Mouse (Mus musculus) liver, postnatal 0 days (tissue): ENCODE results near the gene Krtap1-5. TPM values are rescaled to one million over a fixed set of nuclear protein-coding genes. Genes with fewer than 3 reads are reported as not detected.

Source experiments
- ATAC-seq: fragments of 200-750 bp; cut with Nextera tagmentation; 2 replicates; pipeline ENCODE4 v1.8.0; 2017; ENCODE audit warnings: mild to moderate bottlenecking, moderate library complexity
- DNase-seq: peaks from one replicate; pipeline ENCODE4 v3.0.0-alpha.2; 2016
- H3K27ac ChIP-seq: fragments of 300-500 bp; sonication (generic); 2 replicates; pipeline ENCODE4 v1.5.1; 2014; ENCODE audit warnings: antibody characterized with exemption, moderate library complexity, mild to moderate bottlenecking, low read depth
- H3K27me3 ChIP-seq: fragments of 300-500 bp; sonication (generic); 2 replicates; pipeline ENCODE4 v1.6.1; 2014; ENCODE audit warnings: low read length, control low read depth, mixed read lengths; ENCODE audit not compliant: insufficient read depth
- H3K36me3 ChIP-seq: fragments of 300-500 bp; sonication (generic); replicated peaks from 2 replicates; pipeline ENCODE4 v1.6.1; 2014; ENCODE audit warnings: mild to moderate bottlenecking, control low read depth, low read length, moderate library complexity, mixed read lengths; ENCODE audit not compliant: insufficient read depth
- H3K4me1 ChIP-seq: fragments of 300-500 bp; sonication (generic); 2 replicates; pipeline ENCODE4 v1.6.1; 2014; ENCODE audit warnings: antibody characterized with exemption, mild to moderate bottlenecking, control low read depth; ENCODE audit not compliant: insufficient read depth
- H3K4me2 ChIP-seq: fragments of 300-500 bp; sonication (generic); 2 replicates; pipeline ENCODE4 v1.6.1; 2014; ENCODE audit warnings: low read depth, mild to moderate bottlenecking, low read length, moderate library complexity, mixed read lengths
- H3K4me3 ChIP-seq: fragments of 300-500 bp; sonication (generic); 2 replicates; pipeline ENCODE4 v1.5.1; 2014; ENCODE audit warnings: low read depth, low read length
- H3K9ac ChIP-seq: fragments of 300-500 bp; sonication (generic); replicated peaks from 2 replicates; pipeline ENCODE4 v1.6.1; 2014; ENCODE audit warnings: mild to moderate bottlenecking, moderate library complexity
- H3K9me3 ChIP-seq: fragments of 300-500 bp; sonication (generic); 2 replicates; pipeline ENCODE4 v1.6.1; 2016; ENCODE audit warnings: mild to moderate bottlenecking, control low read depth, low read length, mixed read lengths
- CTCF ChIP-seq: sonication (generic); IDR thresholded peaks from 2 replicates; pipeline ENCODE4 v1.5.1; 2016; ENCODE audit warnings: antibody characterized with exemption, low read depth
- EP300 ChIP-seq: IDR thresholded peaks from 2 replicates; pipeline ENCODE4 v1.6.1; 2016; ENCODE audit warnings: antibody characterized with exemption, low read depth, mild to moderate bottlenecking
- WGBS: fragments of 180-500 bp; shearing (Covaris S2); extraction: QIAGEN DNeasy Blood & Tissue Kit; methylation state at CpG from one replicate; pipeline ENCODE4 v1.1.7; 2014; ENCODE audit not compliant: insufficient replicate concordance; 5-methylcytosine and 5-hydroxymethylcytosine counted together
- polyA plus RNA-seq: library from polyadenylated mRNA; unstranded; fragments of >200 nt; fragmentation: Nextera tagmentation; extraction: Ambion mirVana; gene quantifications from 2 replicates; pipeline ENCODE4 v1.2.1, GENCODE M21; 2015

Krtap1-5 gene
- polyA plus RNA-seq, 1 experiment from 2014 or later, result not detected

DNA sequence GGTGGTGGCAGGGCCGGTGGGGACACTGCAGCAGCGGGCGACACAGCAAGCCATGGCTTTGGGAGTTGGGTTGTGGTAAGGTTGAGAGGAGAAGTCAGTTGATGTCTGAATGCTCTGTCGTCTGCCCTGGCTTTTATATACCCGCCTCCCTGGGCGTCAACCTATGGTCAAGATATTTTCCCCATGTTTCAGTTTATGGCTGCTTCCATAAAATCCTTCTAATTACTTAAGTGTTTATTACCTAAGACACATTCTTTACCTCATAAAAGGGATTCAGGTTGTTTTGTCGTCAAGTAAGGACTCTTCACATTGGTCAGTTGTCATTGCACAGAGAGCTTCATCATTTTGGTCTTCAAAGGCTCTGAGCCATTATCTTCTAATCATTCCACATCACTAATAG lies 14.3 kb downstream of the Krtap1-5 start, which contains the start of gene Krtap3-1:
Gene Krtap3-1 (minus strand): TSS at position 101 of the 400 bp plus-strand sequence.
- TF ChIP-seq EP300 (no peak), CTCF (no peak)
- H3K27ac ChIP-seq, result no peak within 1 kb of the TSS
- ATAC-seq (no peak), DNase-seq (no peak)
- no peak within 1 kb of the TSS for H3K9ac ChIP-seq
- H3K4me1 ChIP-seq, result no peaks in the 10 kb centered on the region
- no peaks in the 10 kb centered on the region for H3K9me3 ChIP-seq
- no peak within 1 kb of the TSS for H3K4me2 ChIP-seq
- H3K36me3 ChIP-seq, result no peaks in the 10 kb centered on the region
- no peak within 1 kb of the TSS for H3K4me3 ChIP-seq
- no peaks in the 10 kb centered on the region for H3K27me3 ChIP-seq
- WGBS, result 80% methylated on average over 7 of the region's 7 CpGs

DNA sequence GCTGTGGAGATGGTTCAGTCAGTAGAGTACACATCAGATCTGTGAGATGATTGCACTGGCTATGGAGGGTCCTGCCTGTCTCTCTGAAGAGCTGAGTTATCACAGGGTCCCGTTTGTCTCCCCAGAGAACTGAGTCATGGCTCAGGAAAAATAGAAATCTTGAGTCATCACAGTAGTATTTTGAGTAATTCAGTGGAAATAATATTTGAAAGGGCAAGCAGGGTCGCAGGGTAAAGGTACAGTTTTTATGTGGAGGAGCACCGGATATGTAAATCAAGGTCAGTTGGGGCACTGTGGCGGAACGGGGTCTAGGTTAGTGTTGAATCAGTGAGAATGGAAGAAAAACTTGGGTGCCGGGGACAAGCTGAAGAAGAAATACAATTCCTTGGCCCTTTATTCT lies 18.2 kb downstream of the Krtap1-5 start:
- H3K27ac ChIP-seq, result no peak overlapping the region
- no peak overlapping the region for H3K4me2 ChIP-seq
- WGBS, result 73% methylated on average over 6 of the region's 6 CpGs
- no peak for DNase-seq
- H3K27me3 ChIP-seq, result no peaks in the 10 kb centered on the region
- no peaks in the 10 kb centered on the region for H3K9me3 ChIP-seq
- no peaks in the 10 kb centered on the region for H3K36me3 ChIP-seq
- no peaks in the 10 kb centered on the region for H3K4me1 ChIP-seq
- H3K4me3 ChIP-seq, result no peak overlapping the region
- no peak for ATAC-seq
- TF ChIP-seq CTCF, result no peak
- no peak for TF ChIP-seq EP300
- no peak overlapping the region for H3K9ac ChIP-seq

DNA sequence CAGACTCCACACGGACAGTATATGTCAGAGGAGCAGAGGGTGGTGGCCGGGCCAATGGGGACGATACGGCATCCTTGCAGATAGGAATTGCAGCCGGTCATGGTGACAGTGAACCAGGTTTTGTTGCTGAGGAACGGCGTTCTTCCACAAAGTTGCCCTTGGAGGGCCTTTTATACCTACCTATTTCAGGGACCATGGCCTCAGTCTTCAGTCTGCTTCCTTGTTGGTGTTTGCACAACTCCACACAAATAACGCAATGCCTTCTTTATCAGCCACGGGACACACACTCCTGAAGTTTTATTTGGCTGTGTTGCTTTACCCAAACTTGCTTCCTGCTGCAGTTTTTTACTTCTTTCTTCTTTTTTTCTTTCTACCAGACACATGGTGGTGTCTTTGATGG lies 21.4 kb downstream of the Krtap1-5 start, which contains the start of gene Gm11939:
Gene Gm11939 (minus strand): TSS at position 101 of the 400 bp plus-strand sequence.
- Histone ChIP-seq H3K9me3 (no peaks in the 10 kb centered on the region), H3K4me2 (no peak within 1 kb of the TSS), H3K27me3 (no peaks in the 10 kb centered on the region), H3K4me1 (no peaks in the 10 kb centered on the region), H3K36me3 (no peaks in the 10 kb centered on the region), H3K27ac (no peak within 1 kb of the TSS), H3K4me3 (no peak within 1 kb of the TSS), H3K9ac (no peak within 1 kb of the TSS)
- DNase-seq (no peak), ATAC-seq (no peak)
- WGBS, result 77% methylated on average over 9 of the region's 9 CpGs
- TF ChIP-seq EP300 (no peak), CTCF (no peak)

DNA sequence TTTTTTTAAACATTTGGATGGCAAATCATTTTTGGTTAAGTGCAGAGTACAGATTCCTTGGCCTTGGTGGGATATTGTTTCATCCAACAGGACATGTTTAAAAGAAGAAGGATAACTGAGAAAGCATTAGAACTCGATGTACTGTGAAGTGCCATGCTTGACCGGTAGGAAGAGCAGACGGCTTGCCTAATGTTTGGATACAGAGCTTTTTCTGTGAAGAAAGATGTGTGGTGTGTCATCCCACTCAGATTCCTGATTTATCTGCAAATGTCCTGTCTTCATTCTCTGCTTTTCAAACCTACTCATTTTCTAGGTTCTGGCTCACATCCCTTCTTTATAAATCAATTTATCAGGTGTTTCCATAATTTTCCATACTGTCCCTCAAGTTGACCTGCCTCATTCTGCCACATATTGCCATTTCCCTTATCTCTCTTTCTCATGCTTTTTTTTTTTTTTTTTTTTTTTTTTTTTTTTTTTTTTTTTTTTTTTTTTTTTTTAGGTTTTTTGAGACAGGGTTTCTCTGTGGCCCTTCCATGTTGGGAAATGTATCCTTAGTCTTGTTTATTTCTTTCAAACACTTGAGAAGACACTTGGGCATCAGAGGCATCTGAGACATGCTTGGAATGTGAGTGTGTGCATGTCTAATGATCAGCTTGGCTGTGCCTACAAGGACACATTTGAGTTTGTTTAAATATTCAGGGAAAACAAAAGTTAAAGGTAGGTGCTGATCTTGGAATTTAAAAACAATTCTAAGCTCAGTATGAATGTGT lies 22.7 kb downstream of the Krtap1-5 start:
- WGBS, result 70% methylated on average over 3 of the region's 3 CpGs
- H3K27me3 ChIP-seq, result no peaks in the 10 kb centered on the region
- DNase-seq, result no peak
- no peak overlapping the region for H3K4me3 ChIP-seq
- TF ChIP-seq EP300 (no peak), CTCF (no peak)
- H3K9me3 ChIP-seq, result no peaks in the 10 kb centered on the region
- H3K4me1 ChIP-seq, result no peaks in the 10 kb centered on the region
- H3K36me3 ChIP-seq, result no peaks in the 10 kb centered on the region
- no peak for ATAC-seq
- no peak overlapping the region for H3K27ac ChIP-seq
- no peak overlapping the region for H3K4me2 ChIP-seq
- no peak overlapping the region for H3K9ac ChIP-seq

DNA sequence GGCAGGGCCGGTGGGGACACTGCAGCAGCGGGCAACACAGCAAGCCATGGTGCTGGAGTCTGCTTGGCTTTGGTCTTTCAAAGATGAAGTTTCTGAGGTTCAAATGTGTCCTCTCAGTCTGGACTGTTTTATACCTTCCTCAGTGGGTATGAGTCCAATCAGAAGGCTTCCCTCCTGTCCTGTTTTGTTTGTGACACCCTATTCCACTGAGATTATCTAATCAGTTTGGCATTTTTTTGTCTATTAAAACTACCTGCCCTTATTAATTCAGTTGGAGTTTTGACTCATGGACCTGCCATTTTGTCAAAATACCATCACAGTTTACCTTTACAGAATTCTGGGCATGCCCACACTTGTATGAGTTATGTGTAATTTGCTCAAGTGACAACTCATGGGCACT lies 24.1 kb downstream of the Krtap1-5 start, which contains the start of gene Krtap3-2:
Gene Krtap3-2 (minus strand): TSS at position 101 of the 400 bp plus-strand sequence.
- WGBS, result 71% methylated on average over 2 of the region's 2 CpGs
- Histone ChIP-seq H3K27me3 (no peaks in the 10 kb centered on the region), H3K9me3 (no peaks in the 10 kb centered on the region), H3K9ac (no peak within 1 kb of the TSS), H3K36me3 (no peaks in the 10 kb centered on the region), H3K4me2 (no peak within 1 kb of the TSS), H3K4me1 (no peaks in the 10 kb centered on the region), H3K27ac (no peak within 1 kb of the TSS), H3K4me3 (no peak within 1 kb of the TSS)
- no peak for TF ChIP-seq CTCF
- TF ChIP-seq EP300, result no peak
- no peak for ATAC-seq
- no peak for DNase-seq

DNA sequence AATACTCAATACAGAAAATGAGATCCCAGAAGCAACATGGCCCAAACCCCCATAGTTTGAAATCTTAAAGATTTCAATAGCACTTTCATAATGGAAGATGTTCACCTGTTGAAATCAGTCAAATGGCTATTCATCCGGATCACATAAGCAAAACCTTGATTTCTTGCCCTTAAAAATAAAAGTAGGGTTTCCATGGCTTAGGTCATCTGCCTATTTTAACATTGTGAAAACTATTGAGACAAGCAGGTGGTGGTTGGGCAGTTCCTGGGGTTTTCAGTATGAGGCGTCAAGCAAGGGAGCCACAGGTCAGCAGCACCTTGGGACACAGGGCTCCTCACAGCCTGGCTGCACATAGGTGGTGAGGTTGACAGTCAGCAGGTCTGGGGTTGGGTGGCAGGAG lies 24.6 kb downstream of the Krtap1-5 start:
- TF ChIP-seq EP300 (no peak), CTCF (no peak)
- ATAC-seq (no peak), DNase-seq (no peak)
- Histone ChIP-seq H3K9me3 (no peaks in the 10 kb centered on the region), H3K4me2 (no peak overlapping the region), H3K4me3 (no peak overlapping the region), H3K27ac (no peak overlapping the region), H3K36me3 (no peaks in the 10 kb centered on the region), H3K27me3 (no peaks in the 10 kb centered on the region), H3K4me1 (no peaks in the 10 kb centered on the region), H3K9ac (no peak overlapping the region)
- WGBS, result 64% methylated on average over 2 of the region's 2 CpGs
